Mouse (Mus musculus) right cerebral cortex, postnatal 10 days (tissue): ENCODE data around the gene I830077J02Rik.

Experiments
- DNase-seq, 2 experiments: peaks; one replicate each; pipeline ENCODE4 v3.0.0; 2021; ENCODE audit warnings: low spot score in 2 of 2

I830077J02Rik gene

DNA sequence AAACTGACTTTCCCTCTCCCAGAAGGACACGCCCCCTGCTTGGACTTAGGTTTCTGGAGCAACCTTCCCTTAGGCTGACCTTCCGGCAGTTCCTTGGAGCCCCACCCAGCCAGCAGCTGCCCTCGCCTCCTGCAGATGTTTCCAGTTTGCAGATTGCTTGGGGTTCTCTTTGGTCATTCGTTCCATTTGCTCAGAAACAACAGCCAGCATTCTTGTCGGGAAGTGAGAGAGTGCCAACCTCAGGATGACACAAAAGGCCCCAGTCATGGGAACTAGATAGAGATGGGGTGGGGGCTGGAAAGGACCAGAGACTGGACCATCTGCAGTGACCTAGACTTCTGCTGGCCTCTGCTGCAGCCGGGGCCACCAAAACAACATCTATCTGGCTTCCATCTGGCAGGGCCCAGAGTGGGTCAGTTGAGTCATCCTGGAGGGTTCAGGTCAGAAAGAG is 38.5 kb downstream of the I830077J02Rik start:
- no peak for DNase-seq

DNA sequence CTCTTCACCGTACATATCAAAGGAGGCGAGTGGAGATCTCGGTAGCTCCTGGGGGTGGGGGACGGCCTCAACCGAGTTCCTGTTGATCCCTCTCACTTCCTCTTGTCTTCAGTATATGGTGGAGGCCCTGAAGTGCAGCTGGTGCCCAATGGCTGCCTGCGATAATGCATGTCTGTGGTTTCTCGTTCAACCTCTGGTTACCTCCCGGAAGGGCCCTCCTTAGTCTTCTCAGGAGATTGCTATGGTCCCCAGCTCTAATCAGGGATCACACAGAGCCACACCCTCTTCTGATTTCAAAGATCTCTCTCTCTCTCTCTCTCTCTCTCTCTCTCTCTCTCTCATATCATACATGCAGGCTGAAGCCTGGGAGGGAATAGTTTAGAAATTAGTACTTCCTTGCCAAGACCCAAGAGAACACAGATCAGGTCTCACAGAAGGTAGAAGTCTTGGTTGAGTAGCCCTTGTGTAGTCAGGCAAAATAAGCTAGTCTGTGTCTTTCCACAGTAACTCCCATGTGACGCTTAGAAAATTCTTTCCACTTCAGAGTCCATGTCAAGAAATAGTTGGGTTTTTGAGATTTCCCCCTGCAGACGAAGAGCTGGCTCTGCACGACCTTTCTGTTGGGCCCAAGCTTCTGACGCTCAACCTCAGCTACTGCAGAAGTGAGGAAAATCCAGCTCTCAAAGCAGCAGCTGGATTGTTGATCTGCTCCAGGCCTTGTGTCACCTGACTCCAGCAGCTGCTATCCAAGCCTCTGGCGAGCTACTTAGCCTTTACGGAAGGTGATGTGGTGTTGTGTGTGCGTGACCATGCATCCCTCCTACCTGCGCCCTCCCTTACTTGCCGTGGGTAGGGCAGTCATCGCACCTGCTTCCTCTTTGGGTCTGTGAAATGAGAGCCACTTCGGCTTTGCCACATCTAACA is 39.6 kb downstream of the I830077J02Rik start:
- DNase-seq, result no peak

DNA sequence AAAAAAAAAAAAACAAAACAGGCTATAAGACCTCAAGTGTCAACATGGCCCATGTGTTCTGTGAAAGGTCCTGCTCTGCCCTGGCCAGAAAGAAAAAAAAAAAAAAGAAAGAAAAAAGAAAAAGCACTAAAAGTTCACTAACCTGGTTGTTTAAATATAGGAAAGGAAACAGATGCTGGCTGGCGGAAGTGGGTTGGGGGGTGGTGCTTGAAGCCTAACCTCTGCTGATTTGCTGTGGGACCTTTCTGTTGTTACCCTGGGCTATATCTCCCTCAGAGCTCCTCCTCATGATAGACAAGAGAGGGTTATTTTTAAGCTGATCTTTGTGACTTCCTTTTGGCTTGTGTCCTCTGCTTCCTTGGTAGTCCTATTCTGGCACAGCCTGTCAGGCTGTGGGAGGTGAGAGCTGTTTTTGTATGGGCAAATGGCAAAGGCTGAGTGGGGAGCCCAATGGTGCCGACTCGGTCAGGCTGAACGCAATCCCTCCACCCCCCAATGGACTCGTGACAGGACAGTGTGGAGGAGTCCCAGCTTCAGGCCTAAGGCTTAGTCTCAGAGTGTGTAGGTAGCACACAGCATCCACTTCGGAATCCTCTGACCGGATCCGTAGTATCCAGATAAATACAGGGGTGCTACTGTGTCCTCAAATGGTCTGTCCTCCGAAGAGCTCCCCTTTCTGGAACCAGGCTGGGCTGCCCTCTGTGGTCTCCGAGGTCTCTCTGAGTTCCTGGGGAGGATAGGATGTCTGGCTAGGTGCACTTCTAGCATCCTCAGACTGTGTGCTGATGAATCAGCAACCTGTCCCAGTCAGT is 40.5 kb downstream of the I830077J02Rik start:
- DNase-seq, result no peak

DNA sequence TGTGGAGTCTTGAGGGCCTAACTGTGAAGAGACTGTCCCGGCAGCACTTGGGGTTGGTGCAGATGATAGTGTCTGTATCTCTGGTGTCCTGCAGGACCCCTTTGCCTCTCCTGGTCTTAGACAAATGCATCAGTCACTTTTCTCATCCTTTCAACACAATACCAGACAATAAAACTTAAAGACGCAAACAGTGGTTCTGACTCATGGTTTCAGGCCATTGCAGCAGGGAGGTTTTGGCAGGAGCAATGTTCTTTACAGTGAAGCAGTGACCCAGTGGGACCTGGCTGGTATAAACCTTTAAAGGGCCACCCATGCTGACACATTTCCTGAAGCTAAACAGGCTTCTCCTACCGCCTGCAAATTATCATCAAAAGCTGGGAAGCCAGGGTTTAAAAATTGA is 41.3 kb downstream of the I830077J02Rik start:
- no peak for DNase-seq

DNA sequence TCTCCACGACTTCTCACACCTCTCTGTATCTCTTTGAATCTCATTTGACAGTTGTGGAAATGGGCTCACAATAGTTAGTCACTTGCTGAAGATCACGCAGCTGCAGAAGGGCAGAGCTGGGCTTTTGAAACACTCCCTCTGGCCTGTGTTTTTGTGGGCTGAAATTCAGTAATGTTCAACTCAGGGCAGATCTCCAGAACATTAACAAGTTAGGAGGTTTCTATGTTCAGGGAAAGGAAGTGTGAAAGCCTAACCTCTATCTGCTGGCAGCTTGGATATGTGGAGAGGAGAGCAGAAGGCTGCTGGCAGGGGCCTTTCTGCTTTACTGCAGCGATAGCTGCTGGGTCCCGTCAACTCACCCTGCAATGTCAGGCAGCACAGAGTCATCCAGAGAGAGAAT is 42.2 kb downstream of the I830077J02Rik start:
- no peak for DNase-seq

DNA sequence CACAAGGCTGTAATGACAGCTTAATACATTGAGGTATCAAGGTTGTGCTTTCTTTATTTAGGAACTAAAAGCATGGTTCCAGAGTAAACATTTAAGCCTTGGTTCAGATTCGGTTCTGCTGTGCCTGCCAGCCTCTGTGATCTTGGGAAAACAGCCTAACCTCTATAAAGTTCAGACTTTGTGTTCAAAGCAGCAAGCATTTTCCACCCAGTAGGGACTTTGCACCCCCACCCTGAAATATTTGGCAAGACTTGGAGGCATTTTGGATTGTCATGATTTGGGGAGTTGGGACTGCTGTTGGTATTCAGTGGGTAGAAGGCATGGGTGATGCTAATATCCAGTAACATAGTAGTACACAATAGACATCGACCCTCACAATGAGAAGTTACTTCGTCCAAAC is 43.5 kb downstream of the I830077J02Rik start:
- no peak for DNase-seq

DNA sequence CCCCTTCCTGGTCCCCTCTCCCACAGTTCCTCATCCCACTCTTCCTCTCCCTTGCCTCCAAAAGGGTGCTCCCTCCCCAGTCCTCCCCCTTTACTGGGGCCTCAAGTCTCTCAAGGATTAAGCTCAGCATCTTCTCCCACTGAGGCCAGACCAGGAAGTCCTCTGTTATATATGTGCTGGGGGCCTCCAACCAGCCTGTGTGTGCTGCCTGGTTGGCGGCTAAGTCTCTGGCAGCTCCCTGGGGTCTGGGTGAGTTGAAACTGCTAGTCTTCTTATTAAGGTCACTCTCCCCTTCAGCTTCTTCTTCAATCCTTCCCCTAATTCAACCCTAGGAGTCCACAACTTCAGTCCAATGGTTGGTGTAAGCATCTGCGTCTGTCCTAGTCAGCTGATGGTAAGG is 49.4 kb downstream of the I830077J02Rik start:
- DNase-seq, result peak in 1 of 2 experiments; percentile 3

DNA sequence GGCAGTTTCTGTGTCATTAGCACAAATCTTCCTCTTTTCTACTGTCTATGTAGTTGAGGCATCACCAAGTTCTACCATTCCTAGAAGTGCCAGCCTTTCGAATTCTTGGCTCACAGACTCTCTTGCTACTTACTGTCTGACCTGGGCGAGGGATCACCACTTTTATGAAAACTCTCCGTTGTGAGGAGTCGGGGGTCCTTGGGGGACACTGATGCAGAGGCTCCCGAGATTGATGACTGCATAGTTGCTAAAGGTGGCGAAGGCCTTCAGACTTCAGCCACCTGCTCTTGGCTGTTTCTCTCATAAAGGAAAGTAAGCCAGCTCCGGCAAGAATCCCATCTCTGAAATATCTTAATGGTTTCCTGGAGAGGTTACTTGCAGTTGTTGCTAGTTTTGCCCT is 50.4 kb downstream of the I830077J02Rik start:
- DNase-seq, result no peak

DNA sequence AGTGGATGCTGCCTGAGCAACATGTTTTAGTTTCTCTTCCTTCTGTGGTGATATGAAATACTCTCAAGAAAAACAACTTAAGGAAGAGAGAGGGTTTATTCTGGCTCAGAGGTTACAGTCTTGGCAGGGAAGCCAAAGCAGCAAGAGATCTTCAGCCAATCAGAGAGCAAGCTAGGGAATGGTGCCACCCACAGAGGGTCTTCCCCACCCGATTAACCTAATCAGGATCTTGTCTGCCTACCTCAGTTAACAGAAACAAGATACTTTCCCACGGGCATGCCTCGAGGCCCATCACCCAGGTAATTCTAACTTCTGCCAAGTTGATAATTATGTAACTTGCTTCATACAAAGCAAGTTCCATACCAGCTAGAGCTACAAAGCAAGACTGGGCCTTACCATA is 52.0 kb downstream of the I830077J02Rik start:
- DNase-seq, result no peak

DNA sequence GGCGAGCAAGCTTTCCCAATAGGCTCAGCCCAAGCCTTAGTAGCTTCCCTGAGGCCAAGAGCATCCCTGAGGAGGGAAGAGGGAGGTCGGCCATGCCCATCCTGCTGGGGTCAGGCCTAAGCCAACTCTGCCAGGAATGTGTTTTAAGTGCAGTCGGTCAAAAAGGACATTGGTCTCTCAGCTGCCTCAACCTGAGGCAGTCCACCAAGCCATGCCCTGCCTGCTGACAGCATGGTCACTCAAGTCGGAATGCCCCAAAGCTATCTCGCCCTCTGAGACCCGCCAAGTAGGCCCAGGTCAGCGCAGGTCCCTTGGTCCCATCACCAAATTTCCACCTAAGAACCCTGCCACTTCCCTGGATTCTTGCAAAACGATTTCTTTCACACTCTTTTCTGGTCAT is 53.7 kb downstream of the I830077J02Rik start:
- DNase-seq, result no peak

DNA sequence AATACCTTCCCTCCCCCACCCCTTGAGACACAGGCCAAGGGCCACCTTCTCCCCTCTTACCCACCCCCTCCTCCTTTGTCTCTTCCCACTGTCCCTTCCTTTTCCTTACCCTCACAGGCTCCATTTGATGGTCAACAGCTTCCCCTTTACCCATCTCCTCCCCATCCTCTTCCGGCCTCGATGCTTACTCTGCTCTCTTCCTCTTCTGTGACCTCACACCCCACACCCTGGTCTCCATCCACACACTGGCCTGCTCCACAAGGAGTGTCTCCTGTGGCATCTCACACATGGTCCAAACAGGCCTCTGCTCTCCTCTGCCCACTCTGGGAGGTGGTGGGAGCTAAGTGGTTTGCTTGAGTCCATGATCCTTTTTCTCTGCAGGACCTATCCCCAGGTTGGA is 54.5 kb downstream of the I830077J02Rik start:
- DNase-seq, result no peak

DNA sequence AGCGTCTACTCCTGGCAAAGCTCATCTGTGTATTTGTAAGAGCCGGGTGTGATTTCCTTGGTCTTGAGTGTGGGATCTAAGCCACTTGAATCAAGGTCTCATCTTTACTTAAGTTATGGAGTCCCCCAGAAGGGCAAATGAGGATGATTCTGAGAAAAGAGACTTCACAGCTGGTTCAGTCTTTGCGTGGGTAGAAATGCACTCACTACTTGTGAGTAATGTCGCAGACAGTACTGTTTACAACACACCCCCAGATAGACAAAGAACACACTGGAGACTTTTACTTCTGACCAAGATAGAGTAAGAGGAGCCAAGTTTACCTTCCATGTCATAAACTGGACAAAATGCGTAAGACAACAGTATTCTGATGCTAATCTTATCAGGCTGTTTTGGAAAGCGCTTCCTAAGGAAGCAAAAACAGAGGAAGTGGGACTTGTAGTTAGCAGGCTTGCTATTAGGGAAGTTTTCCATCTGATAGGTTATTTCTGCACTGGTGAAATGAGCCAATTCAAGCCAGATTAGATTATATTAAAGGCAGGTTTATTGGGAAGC is 55.1 kb downstream of the I830077J02Rik start:
- DNase-seq, result no peak

DNA sequence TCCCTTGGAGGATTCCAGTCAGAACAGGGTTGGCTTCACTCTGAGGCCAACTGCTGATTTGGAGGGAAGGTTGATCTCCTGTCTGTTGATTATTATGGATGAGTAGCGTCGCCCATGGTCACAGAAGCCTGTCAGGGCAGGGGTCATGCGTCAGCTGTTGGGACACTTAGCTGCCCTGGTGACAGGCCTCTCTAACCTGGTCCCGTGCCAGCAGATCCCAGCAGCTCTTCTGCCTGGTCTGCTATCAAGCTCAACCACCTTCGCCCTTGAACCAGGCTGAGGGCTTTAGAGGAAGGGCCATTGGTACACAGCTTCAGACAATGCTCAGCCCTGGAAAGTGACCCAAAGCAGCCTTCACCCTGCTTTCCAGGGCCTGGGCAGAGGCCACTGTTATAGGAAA is 56.4 kb downstream of the I830077J02Rik start:
- DNase-seq, result no peak
